Mouse (Mus musculus) hindbrain, embryonic 15.5 days (tissue): ENCODE measurements at regions not wholly inside any gene's neighbourhood (a gene's known extent, or its start where the extent isn't known, plus 50 kb on each side); places are given as distances from the start of the nearest gene placed in this dataset.

ENCODE experiments used
- ATAC-seq: fragments of 200-750 bp; cut with Nextera tagmentation; 2 replicates; pipeline ENCODE4 v1.8.0; 2017; ENCODE audit warnings: low read depth, moderate number of reproducible peaks, moderate TSS enrichment; ENCODE audit not compliant: low FRiP score
- H3K27ac ChIP-seq: fragments of 300-500 bp; sonication (generic); replicated peaks from 2 replicates; pipeline ENCODE4 v1.5.1; 2015; ENCODE audit warnings: mild to moderate bottlenecking, inconsistent platforms
- H3K27me3 ChIP-seq: fragments of 300-500 bp; sonication (generic); 2 replicates; pipeline ENCODE4 v1.6.1; 2015; ENCODE audit warnings: control low read depth, inconsistent platforms
- H3K36me3 ChIP-seq: fragments of 300-500 bp; sonication (generic); 2 replicates; pipeline ENCODE4 v1.6.1; 2015; ENCODE audit warnings: control low read depth, inconsistent platforms
- H3K4me1 ChIP-seq: fragments of 300-500 bp; sonication (generic); replicated peaks from 2 replicates; pipeline ENCODE4 v1.6.1; 2015; ENCODE audit warnings: control low read depth, inconsistent platforms
- H3K4me2 ChIP-seq: fragments of 300-500 bp; sonication (generic); 2 replicates; pipeline ENCODE4 v1.6.1; 2015; ENCODE audit warnings: moderate library complexity, mild to moderate bottlenecking, inconsistent platforms
- H3K4me3 ChIP-seq: fragments of 300-500 bp; sonication (generic); 2 replicates; pipeline ENCODE4 v1.5.1; 2015; ENCODE audit warnings: mild to moderate bottlenecking, inconsistent platforms
- H3K9ac ChIP-seq: fragments of 300-500 bp; sonication (generic); 2 replicates; pipeline ENCODE4 v1.6.1; 2015; ENCODE audit warnings: inconsistent platforms
- H3K9me3 ChIP-seq: fragments of 300-500 bp; sonication (generic); 2 replicates; pipeline ENCODE4 v1.6.1; 2016; ENCODE audit warnings: control low read depth, inconsistent platforms
- WGBS: fragments of 180-500 bp; shearing (Covaris S2); methylation state at CpG from one replicate; pipeline ENCODE4 v1.1.7; 2015; 5-methylcytosine and 5-hydroxymethylcytosine counted together

DNA sequence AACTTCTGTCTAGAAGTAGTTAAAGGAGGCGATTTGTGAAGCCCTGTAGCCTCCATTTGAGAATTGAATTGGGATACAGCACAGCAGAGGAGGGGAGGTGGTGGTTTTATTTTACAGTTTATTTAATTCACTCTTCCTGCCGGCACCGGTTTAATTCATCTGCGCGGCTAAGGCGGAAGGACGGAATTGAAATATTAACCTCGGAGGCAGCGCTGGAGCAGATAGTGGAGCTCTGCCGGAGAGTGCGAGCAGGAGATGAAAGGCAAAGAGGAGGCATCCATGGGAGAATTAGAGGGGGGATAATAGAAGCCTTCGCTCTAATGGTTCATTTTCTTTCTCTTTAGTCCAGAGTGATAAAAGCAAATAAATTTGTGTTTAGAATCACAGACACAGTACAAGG lies 217.6 kb upstream of the Vstm2b start:
- 0 out of 2 replicates have a peak, but pooled peaks have one; percentile 23 for ATAC-seq
- no peak overlapping the region for H3K27ac ChIP-seq
- 31% methylated on average over 12 of the region's 12 CpGs for WGBS

DNA sequence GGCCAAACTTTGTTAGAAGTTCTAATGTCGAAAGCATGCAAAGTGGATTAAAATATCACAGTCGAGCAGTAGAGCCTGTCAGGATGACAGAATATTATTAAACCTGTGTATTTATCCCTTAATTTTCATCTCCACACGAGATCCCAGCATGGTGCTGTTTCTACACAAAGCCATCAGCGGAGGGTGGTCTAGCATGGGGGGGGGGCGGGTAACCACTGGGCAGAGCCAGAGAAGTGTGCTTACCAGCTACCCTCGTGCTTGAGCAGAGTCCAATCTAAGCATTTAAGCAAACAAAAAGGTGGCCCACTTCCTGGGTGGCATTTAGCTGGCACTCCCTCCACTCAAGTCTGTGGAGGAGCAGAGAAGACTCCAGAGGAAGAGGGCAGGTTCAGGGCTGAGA lies 217.1 kb upstream of the Vstm2b start:
- Histone ChIP-seq H3K4me3 (no peak overlapping the region), H3K4me1 (peaks cover 17% of the 10 kb centered on the region; the same call in 1 of the 2 replicates), H3K9me3 (no peaks in the 10 kb centered on the region), H3K9ac (no peak overlapping the region), H3K36me3 (no peaks in the 10 kb centered on the region), H3K4me2 (peak overlapping the region; percentile 40), H3K27me3 (peaks cover 3% of the 10 kb centered on the region; the same call in 1 of the 2 replicates), H3K27ac (no peak overlapping the region)
- peak; percentile 45; the same call in 1 of the 2 replicates for ATAC-seq
- 31% methylated on average over 6 of the region's 6 CpGs for WGBS

More for the DNA sequence above, 217.6 kb upstream of the Vstm2b start:
- Histone ChIP-seq H3K9me3 (no peaks in the 10 kb centered on the region), H3K4me1 (peaks cover 17% of the 10 kb centered on the region; the same call in 1 of the 2 replicates), H3K36me3 (no peaks in the 10 kb centered on the region), H3K4me3 (no peak overlapping the region), H3K9ac (no peak overlapping the region), H3K4me2 (peak overlapping the region; percentile 40), H3K27me3 (peaks cover 3% of the 10 kb centered on the region; the same call in 1 of the 2 replicates)

DNA sequence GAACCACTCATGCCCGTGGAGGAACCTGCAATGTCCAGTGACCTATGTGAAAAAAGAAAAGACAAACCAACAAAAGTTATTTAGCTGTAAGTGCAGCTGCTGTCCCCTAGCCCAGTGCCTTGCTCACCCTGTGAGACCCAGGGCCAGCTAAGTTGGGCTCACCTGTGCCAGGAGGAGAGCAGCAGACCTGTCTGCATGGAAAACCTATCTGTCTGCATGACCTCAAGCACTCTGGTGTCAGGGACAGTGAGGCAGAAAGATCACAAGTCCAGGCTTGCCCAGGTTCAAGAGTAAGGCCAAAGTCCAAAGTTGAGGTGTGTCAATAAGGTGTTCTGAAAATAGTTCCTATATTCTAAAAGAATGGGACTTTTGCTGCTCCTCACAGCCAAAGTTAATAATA lies 215.0 kb upstream of the Vstm2b start:
- peaks cover 17% of the 10 kb centered on the region; the same call in 1 of the 2 replicates for H3K4me1 ChIP-seq
- H3K4me3 ChIP-seq, result no peak overlapping the region
- ATAC-seq, result no peak
- no peak overlapping the region for H3K4me2 ChIP-seq
- peaks cover 3% of the 10 kb centered on the region; the same call in 1 of the 2 replicates for H3K27me3 ChIP-seq
- no peak overlapping the region for H3K9ac ChIP-seq
- WGBS, result 71% methylated on average over 1 of the region's 1 CpGs
- no peaks in the 10 kb centered on the region for H3K9me3 ChIP-seq
- H3K27ac ChIP-seq, result no peak overlapping the region
- H3K36me3 ChIP-seq, result no peaks in the 10 kb centered on the region

DNA sequence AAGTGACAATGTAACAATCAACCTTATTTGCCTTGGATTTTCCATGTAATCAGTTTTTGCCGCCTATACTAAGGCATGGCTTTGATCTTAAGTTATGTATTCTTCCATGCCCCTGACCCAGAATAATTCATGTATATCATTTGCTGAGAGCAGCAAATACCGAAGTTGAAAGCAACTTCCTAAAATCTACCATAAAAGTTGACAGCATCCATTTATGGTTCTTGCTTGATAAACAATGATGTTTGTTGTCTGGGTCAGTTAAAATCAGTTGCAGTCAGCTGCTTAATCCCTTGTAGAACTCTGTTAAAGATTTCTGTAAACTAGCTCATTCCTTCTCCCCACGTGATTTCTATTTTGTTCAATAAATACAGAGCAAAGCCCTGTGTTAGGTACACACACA lies 214.5 kb upstream of the Vstm2b start:
- Histone ChIP-seq H3K27ac (no peak overlapping the region), H3K4me3 (no peak overlapping the region), H3K9ac (no peak overlapping the region), H3K9me3 (no peaks in the 10 kb centered on the region), H3K36me3 (no peaks in the 10 kb centered on the region), H3K4me1 (peaks cover 17% of the 10 kb centered on the region; the same call in 1 of the 2 replicates), H3K4me2 (no peak overlapping the region), H3K27me3 (peaks cover 3% of the 10 kb centered on the region; the same call in 1 of the 2 replicates)
- 38% methylated on average over 3 of the region's 3 CpGs for WGBS
- no peak for ATAC-seq

DNA sequence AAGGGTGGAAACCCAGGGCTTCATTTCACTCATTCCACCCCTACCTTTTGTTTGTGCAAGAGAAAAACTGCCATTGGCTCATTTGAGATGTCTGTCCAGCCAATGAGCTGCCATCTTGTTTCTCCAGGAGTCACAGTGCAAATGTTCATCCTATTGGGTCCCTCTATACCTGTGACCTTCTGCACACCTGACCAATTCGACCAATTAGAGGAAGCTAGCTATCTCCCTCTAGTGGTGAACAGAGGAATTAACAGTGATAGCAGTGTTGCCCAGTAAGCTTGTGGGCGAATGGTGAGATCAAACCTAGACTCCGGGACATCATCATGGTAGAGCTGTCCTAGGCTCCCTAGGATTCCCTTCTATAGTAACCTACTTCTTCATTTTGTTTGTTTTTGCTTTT lies 211.1 kb upstream of the Vstm2b start:
- no peak overlapping the region for H3K27ac ChIP-seq
- H3K9me3 ChIP-seq, result no peaks in the 10 kb centered on the region
- 0 out of 2 replicates have a peak, but pooled peaks cover under 1% of the 10 kb centered on the region for H3K27me3 ChIP-seq
- H3K9ac ChIP-seq, result no peak overlapping the region
- no peak for ATAC-seq
- no peaks in the 10 kb centered on the region for H3K36me3 ChIP-seq
- no peak overlapping the region for H3K4me2 ChIP-seq
- no peaks in the 10 kb centered on the region for H3K4me1 ChIP-seq
- H3K4me3 ChIP-seq, result no peak overlapping the region
- 91% methylated on average over 3 of the region's 3 CpGs for WGBS

DNA sequence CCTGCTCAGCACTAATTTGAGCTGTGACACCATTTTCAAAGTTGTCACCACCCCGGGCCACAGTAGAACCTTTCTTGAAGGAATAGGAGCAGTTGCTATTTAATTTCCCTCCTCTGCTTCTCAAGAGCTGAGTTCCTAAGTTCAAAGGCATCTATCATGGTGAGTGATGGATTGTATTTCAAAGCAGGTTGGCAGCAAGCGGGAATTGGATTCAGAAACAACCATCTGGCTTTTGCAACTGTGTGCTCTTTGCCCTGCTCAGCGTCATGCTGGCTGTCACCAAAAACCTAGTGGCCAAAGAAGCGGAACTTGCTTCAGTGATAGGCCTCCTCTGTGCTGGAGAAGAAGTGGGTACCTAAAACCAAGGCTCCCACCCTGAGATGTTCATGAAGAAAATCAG lies 209.6 kb upstream of the Vstm2b start:
- WGBS, result 77% methylated on average over 4 of the region's 4 CpGs
- Histone ChIP-seq H3K9ac (no peak overlapping the region), H3K9me3 (no peaks in the 10 kb centered on the region), H3K4me1 (no peaks in the 10 kb centered on the region), H3K4me2 (no peak overlapping the region), H3K4me3 (no peak overlapping the region), H3K36me3 (no peaks in the 10 kb centered on the region), H3K27ac (no peak overlapping the region), H3K27me3 (no peaks in the 10 kb centered on the region)
- no peak for ATAC-seq

DNA sequence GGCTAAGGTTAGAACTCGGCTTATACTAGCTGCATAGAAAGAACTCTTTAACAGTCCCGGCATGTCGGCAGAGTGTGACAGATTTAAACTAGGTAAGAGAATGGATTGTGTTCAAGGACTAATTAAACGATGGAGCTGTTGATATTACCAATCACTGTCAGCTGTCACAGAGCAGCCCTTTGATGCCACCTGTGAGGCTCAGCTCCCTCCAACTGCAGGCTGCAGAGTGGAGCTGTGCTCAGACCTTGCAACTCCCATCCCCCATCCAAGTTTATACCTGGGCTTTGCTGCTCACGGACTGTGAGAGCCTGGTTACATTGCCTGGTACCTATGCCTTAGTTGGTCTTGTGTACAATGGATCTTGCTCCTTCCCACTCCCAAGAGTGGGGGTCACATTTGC lies 204.4 kb upstream of the Vstm2b start:
- 63% methylated on average over 5 of the region's 5 CpGs for WGBS
- no peaks in the 10 kb centered on the region for H3K9me3 ChIP-seq
- H3K4me1 ChIP-seq, result no peaks in the 10 kb centered on the region
- peak; percentile 54 for ATAC-seq
- H3K4me2 ChIP-seq, result no peak overlapping the region
- no peaks in the 10 kb centered on the region for H3K36me3 ChIP-seq
- H3K27ac ChIP-seq, result no peak overlapping the region
- H3K4me3 ChIP-seq, result no peak overlapping the region
- no peak overlapping the region for H3K9ac ChIP-seq
- no peaks in the 10 kb centered on the region for H3K27me3 ChIP-seq

DNA sequence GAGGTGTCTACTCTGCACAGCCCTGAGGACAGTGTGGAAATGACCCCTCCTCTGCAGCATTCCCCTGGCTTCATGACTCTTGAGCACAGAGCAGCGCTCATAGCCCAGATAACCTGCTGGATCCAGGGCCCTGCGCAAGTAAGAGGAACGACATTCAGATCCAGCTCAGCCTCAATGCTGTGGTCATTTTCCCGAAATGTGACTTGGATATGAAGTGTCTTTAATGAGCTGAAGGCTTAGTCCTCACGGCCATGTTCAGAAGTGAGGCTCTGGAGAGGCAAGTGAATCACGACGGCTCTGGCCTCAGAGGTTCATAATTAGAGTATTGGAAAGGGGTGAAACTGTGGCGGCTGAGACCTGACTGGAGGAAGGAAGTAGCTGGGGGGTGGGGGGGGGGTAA lies 200.6 kb upstream of the Vstm2b start:
- no peak overlapping the region for H3K27ac ChIP-seq
- H3K4me1 ChIP-seq, result no peaks in the 10 kb centered on the region
- no peaks in the 10 kb centered on the region for H3K36me3 ChIP-seq
- H3K9ac ChIP-seq, result no peak overlapping the region
- 77% methylated on average over 8 of the region's 8 CpGs for WGBS
- no peak overlapping the region for H3K4me3 ChIP-seq
- H3K27me3 ChIP-seq, result no peaks in the 10 kb centered on the region
- no peaks in the 10 kb centered on the region for H3K9me3 ChIP-seq
- ATAC-seq, result no peak
- H3K4me2 ChIP-seq, result no peak overlapping the region

DNA sequence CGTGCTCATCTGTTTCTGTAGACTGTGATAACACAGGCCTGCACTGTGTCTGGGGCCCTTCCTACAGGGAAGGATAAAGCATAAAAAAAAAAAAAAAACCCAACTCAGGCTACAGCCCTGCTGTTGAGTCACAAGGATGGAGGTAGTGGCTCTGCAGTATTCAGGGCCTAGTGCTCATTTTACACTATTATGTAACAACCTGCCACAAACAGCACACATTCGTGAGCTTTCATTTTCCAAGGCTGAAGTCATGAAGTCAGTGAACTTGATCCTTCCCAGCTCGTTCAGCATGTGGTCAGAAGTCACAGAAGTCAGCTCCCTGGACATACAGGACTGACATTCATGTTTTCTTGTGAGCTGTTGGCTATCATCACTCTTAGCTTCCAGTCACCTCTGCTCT lies 199.8 kb upstream of the Vstm2b start:
- no peak for ATAC-seq
- Histone ChIP-seq H3K4me1 (no peaks in the 10 kb centered on the region), H3K36me3 (no peaks in the 10 kb centered on the region), H3K27ac (no peak overlapping the region), H3K9me3 (no peaks in the 10 kb centered on the region), H3K4me2 (no peak overlapping the region), H3K9ac (no peak overlapping the region), H3K4me3 (no peak overlapping the region), H3K27me3 (no peaks in the 10 kb centered on the region)
- WGBS, result 71% methylated on average over 3 of the region's 3 CpGs

DNA sequence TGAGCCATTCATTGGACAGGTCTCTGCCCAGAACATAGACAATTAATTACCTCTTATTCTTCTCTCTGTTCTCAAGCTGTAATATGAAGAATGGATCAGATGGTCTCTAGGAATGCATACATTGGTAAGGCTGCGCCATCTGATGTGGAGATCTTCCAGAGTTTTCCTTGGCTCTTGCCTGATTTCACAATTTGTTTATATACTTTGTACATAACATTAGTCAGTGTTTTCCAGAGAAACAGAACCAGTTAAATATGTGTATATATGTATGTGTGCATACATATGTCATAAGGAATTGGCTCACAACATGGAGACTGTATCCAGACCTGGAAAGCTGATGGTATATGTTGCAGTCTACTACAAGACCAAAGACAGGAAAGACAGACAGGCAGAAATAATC lies 198.5 kb upstream of the Vstm2b start:
- H3K27ac ChIP-seq, result no peak overlapping the region
- no peak overlapping the region for H3K4me2 ChIP-seq
- 100% methylated on average over 1 of the region's 1 CpGs for WGBS
- ATAC-seq, result no peak
- H3K9ac ChIP-seq, result no peak overlapping the region
- H3K27me3 ChIP-seq, result no peaks in the 10 kb centered on the region
- H3K4me1 ChIP-seq, result no peaks in the 10 kb centered on the region
- H3K9me3 ChIP-seq, result no peaks in the 10 kb centered on the region
- H3K36me3 ChIP-seq, result no peaks in the 10 kb centered on the region
- no peak overlapping the region for H3K4me3 ChIP-seq

DNA sequence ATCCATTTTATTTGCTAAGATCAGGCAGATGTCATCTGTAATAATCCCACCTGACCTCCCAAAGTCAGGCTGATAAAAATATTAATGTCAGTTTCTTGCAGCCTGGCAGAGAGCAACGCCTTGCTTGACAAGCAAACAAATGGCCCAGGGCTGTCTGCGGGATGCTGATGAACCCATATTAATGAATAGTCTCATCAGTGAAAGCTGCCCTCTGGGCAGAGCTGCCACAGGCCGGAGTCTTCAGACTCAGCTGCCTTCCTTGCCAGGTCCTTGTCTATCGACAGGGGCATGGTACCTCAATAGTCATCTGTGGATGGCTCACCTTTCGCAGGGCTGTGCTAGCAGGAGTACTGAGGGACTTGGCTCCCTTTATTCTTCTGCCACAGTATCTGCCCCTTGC lies 197.5 kb upstream of the Vstm2b start:
- Histone ChIP-seq H3K4me2 (no peak overlapping the region), H3K9me3 (no peaks in the 10 kb centered on the region), H3K4me3 (no peak overlapping the region), H3K27me3 (no peaks in the 10 kb centered on the region), H3K9ac (no peak overlapping the region), H3K4me1 (no peaks in the 10 kb centered on the region), H3K27ac (no peak overlapping the region), H3K36me3 (no peaks in the 10 kb centered on the region)
- WGBS, result 55% methylated on average over 5 of the region's 5 CpGs
- ATAC-seq, result no peak

DNA sequence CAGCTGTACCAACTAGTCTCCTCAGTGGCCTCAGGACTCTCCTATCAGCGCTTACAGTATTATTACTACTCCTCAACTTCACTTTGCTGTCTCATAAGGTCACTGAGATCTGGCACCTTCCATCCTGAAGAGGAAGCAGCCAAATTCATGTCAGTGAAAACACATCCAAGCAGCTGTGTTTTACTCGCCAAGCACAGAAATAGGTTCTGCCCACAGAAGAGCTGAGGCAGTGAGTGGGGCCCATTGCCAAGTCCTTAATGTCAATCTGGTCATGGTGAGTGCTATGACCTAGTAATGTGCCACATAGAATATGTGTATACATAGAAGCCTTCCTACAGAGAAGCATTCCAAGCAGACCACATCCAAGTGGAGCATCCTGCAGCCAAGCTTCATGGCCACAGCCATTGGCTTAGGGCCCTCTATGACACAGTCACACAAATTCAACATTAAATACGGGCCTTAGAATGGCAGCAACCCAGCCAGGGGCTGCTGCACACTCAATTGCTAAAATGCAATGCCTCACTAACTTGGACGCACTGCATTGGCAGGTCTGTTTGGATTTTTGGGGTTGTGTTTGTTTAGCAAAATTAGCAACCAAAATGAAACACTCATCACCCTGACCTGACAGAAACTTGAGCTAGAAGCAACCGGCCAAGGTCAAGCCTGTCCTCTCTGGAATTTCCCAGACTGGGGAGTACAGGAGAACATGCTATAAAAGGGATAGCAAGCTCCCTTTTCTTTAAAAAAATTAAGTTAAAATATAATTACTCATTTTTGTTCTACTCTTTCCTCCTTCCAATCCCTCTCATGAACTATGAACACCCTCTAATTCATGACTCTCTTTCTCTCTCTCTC lies 195.7 kb upstream of the Vstm2b start:
- Histone ChIP-seq H3K4me2 (no peak overlapping the region), H3K27me3 (no peaks in the 10 kb centered on the region), H3K9me3 (no peaks in the 10 kb centered on the region), H3K27ac (no peak overlapping the region), H3K9ac (no peak overlapping the region), H3K4me1 (no peaks in the 10 kb centered on the region), H3K4me3 (no peak overlapping the region), H3K36me3 (no peaks in the 10 kb centered on the region)
- 79% methylated on average over 5 of the region's 5 CpGs for WGBS
- ATAC-seq, result no peak
